Mouse (Mus musculus) thymus, adult 2 months (tissue): Measurements from ENCODE around the gene Acot7. TPM values are rescaled to one million over a fixed set of nuclear protein-coding genes. Genes with fewer than 3 reads are reported as not detected.

Experiments used
- DNase-seq: peaks from one replicate; pipeline ENCODE4 v3.0.0; 2021
- H3K27ac ChIP-seq: fragments of 200-500 bp; 2 replicates; pipeline ENCODE4 v1.5.1; 2012; ENCODE audit warnings: low read length, control low read depth; ENCODE audit not compliant: control insufficient read depth, insufficient read depth
- H3K27me3 ChIP-seq: fragments of 200-500 bp; 2 replicates; pipeline ENCODE4 v1.6.1; 2012; ENCODE audit warnings: mild to moderate bottlenecking, low read length, moderate library complexity, mixed read lengths; ENCODE audit not compliant: control insufficient read depth, insufficient read depth
- H3K36me3 ChIP-seq: fragments of 200-500 bp; 2 replicates; pipeline ENCODE4 v1.6.1; 2012; ENCODE audit warnings: mild to moderate bottlenecking, low read length, moderate library complexity; ENCODE audit not compliant: control insufficient read depth, insufficient read depth
- H3K4me1 ChIP-seq: fragments of 200-500 bp; replicated peaks from 2 replicates; pipeline ENCODE4 v1.6.1; 2012; ENCODE audit warnings: low read length; ENCODE audit not compliant: control insufficient read depth, insufficient read depth
- H3K4me3 ChIP-seq: fragments of 200-500 bp; 2 replicates; pipeline ENCODE4 v1.5.1; 2012; ENCODE audit warnings: mild to moderate bottlenecking, low read length, control low read depth, moderate library complexity; ENCODE audit not compliant: control insufficient read depth, insufficient read depth
- CTCF ChIP-seq: fragments of 200-500 bp; IDR thresholded peaks from 2 replicates; pipeline ENCODE4 v1.5.1; 2012; ENCODE audit warnings: mild to moderate bottlenecking, control low read depth, low read length, moderate library complexity, borderline replicate concordance; ENCODE audit not compliant: control insufficient read depth, poor library complexity, insufficient read depth; ENCODE audit errors: extremely low read depth
- POLR2A ChIP-seq: fragments of 200-500 bp; IDR thresholded peaks from 2 replicates; pipeline ENCODE4 v1.6.1; 2012; ENCODE audit warnings: mild to moderate bottlenecking, low read length, control low read depth, moderate library complexity; ENCODE audit not compliant: control insufficient read depth, poor library complexity, insufficient read depth; ENCODE audit errors: extremely low read depth
- WGBS: fragments of 180-500 bp; shearing (Covaris S2); methylation state at CpG from one replicate; pipeline ENCODE4 v1.1.7; 2018; 5-methylcytosine and 5-hydroxymethylcytosine counted together
- polyA plus RNA-seq: library from polyadenylated mRNA; depleted of rRNA; stranded (reverse); fragments of >200 nt; gene quantifications from 2 replicates; pipeline ENCODE4 v1.2.3, GENCODE M21; 2012

The Acot7 gene
- polyA plus RNA-seq, 1 experiment: 56.6 TPM

- no peak for TF ChIP-seq CTCF
- peaks cover 11% of the 10 kb centered on the region; the same call in 1 of the 2 replicates for H3K4me1 ChIP-seq
- DNase-seq: no peak
- WGBS: 69% methylated on average over 10 of the region's 10 CpGs
- H3K27me3 ChIP-seq: peaks cover 10% of the 10 kb centered on the region; the same call in 1 of the 2 replicates
- H3K36me3 ChIP-seq: no peaks in the 10 kb centered on the region
- H3K27ac ChIP-seq: no peak overlapping the region
- no peak overlapping the region for H3K4me3 ChIP-seq
These were observed 45.2 kb upstream of the Acot7 start for GRCm38 (mm10) chr4:152132772-152133169.

DNA sequence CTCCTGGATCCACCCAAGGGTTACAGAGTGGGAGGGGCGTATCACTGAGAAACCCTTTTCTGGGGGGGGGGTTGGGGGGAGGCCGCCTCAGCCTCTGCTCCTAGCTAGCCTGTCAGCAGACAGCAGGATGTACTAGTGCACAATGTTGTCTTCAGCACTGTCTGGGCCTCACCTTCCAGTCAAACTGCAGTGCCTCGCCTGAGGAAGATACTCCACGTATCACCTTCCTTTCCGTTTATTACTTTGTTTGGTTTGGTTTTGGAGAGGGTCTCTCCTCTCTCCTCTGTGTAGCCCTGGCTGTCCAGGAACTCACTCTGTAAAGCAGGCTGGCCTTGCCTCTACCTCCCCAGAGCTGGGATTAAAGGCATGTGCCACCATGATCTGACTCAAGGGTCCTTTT lies 44.7 kb upstream of the Acot7 start:
- Histone ChIP-seq H3K4me1 (peaks cover 13% of the 10 kb centered on the region), H3K27me3 (peaks cover 10% of the 10 kb centered on the region; the same call in 1 of the 2 replicates), H3K36me3 (no peaks in the 10 kb centered on the region), H3K27ac (no peak overlapping the region), H3K4me3 (no peak overlapping the region)
- TF ChIP-seq CTCF (no peak), POLR2A (no peak)
- 86% methylated on average over 5 of the region's 5 CpGs for WGBS
- DNase-seq: no peak

GRCm38 (mm10) chr4:152134507-152134906 lies 43.4 kb upstream of the Acot7 start:
- peak; percentile 88 for TF ChIP-seq CTCF
- no peak for TF ChIP-seq POLR2A
- peak; percentile 77 for DNase-seq
- peaks cover 21% of the 10 kb centered on the region for H3K4me1 ChIP-seq
- peaks cover 6% of the 10 kb centered on the region; the same call in 1 of the 2 replicates for H3K27me3 ChIP-seq
- no peak overlapping the region for H3K27ac ChIP-seq
- H3K4me3 ChIP-seq: no peak overlapping the region
- H3K36me3 ChIP-seq: no peaks in the 10 kb centered on the region

DNA sequence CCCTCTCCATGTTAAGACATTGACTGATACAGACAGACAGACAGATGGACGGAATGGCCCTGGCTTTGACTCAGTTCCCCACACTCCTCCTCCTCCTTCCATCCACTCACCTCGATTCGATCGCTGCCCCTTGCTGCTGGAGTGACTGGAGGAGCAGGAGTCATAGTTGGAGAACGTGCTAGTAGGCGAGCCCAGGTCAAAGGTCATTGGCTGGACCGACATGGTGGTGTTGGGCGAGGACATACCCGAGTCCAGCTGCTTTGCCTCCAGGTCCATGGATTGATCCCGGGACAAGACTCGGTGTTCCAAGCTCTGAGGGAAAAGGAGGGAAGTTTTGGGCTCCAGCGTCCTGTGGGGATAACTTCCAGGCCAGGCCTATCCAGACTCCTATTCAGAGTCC lies 42.6 kb upstream of the Acot7 start:
- Histone ChIP-seq H3K27ac (no peak overlapping the region), H3K27me3 (peaks cover 6% of the 10 kb centered on the region; the same call in 1 of the 2 replicates)
- WGBS: 95% methylated on average over 12 of the region's 12 CpGs

DNA sequence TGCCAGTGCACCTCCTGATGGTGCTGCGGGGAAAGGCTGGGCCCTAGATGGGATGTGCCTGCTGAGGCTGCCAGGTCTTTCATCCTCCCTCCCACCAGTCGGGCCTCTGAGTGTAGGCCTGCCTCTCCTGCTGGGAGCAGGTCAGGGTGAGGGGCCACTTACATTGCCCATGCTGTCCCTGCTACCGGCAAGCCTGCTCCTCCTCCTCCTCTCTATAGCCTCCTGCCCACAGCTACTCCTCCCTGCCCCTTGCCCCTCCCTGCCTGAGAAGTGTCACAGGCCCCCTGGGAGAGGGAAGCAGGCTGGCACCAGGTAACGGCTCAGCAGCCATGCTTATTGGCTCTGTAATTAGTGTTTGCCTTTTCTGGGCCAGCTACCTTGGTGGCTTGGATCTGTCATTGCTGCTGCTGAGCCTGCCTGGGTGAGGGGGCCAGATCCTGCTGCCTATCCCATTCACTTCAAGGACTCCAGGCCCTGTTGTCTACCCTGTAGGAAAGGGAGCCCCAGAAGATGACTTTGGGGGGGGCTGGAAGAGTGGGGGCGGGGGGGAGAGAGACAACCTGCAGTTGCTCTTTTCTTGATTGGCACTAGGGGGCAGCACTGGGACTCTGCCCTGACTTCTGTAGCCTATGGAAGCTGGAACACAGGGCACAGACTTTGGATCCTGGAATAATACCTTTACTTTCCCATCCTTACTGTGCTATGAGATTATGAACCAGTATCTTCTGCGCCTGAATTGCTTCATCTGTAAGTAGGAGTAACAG lies 41.6 kb upstream of the Acot7 start:
- no peak for DNase-seq
- Histone ChIP-seq H3K4me1 (peaks cover 16% of the 10 kb centered on the region), H3K27ac (no peak overlapping the region)

More for the DNA sequence above, 42.6 kb upstream of the Acot7 start:
- H3K36me3 ChIP-seq: no peaks in the 10 kb centered on the region
- peaks cover 21% of the 10 kb centered on the region for H3K4me1 ChIP-seq
- DNase-seq: no peak
- TF ChIP-seq CTCF (no peak), POLR2A (no peak)
- no peak overlapping the region for H3K4me3 ChIP-seq

GRCm38 (mm10) chr4:152136876-152137250 lies 41.1 kb upstream of the Acot7 start:
- Histone ChIP-seq H3K27ac (no peak overlapping the region), H3K36me3 (no peaks in the 10 kb centered on the region), H3K4me3 (no peak overlapping the region), H3K4me1 (peaks cover 12% of the 10 kb centered on the region), H3K27me3 (peaks cover 6% of the 10 kb centered on the region; the same call in 1 of the 2 replicates)
- 98% methylated on average over 2 of the region's 2 CpGs for WGBS
- no peak for DNase-seq
- TF ChIP-seq CTCF (no peak), POLR2A (no peak)

More for the DNA sequence above, 41.6 kb upstream of the Acot7 start:
- peaks cover 6% of the 10 kb centered on the region; the same call in 1 of the 2 replicates for H3K27me3 ChIP-seq
- no peaks in the 10 kb centered on the region for H3K36me3 ChIP-seq
- no peak overlapping the region for H3K4me3 ChIP-seq
- no peak for TF ChIP-seq CTCF
- TF ChIP-seq POLR2A: no peak
- 66% methylated on average over 6 of the region's 6 CpGs for WGBS
